Mouse (Mus musculus): ENCODE measurements around the gene Cfap161.

Gene Cfap161

GRCm38 (mm10) chr7:83794705-83795104, at the start of gene Cfap161:
Gene Cfap161 (minus strand): TSS chr7:83794880.
- DNase-seq (ENCODE audit: low spot score): no peak

- DNase-seq (ENCODE audit: low spot score): no peak
Observed at GRCm38 (mm10) chr7:83842486-83843259, 48.0 kb upstream of the Cfap161 start.

DNA sequence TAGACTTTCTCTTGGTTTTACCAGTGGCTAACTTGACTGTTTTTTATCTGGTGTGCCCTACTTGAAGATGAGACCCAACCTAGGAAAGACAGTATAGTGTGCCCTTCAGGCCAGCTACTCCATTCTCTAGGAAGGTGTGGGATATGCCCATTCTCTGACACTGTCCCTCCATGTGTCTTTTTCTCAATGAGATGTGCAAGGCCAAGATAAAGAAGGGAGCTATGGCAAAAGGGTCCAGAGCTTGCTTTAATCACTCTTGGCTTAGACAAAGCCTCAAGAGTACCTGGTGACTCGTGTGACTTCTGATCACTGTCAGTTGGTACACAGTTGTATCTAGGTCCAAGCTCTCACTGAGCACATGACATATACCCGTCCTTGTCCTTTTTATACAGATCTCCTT, 45.4 kb upstream of the Cfap161 start:
- no peak for DNase-seq (ENCODE audit: low spot score)

DNA sequence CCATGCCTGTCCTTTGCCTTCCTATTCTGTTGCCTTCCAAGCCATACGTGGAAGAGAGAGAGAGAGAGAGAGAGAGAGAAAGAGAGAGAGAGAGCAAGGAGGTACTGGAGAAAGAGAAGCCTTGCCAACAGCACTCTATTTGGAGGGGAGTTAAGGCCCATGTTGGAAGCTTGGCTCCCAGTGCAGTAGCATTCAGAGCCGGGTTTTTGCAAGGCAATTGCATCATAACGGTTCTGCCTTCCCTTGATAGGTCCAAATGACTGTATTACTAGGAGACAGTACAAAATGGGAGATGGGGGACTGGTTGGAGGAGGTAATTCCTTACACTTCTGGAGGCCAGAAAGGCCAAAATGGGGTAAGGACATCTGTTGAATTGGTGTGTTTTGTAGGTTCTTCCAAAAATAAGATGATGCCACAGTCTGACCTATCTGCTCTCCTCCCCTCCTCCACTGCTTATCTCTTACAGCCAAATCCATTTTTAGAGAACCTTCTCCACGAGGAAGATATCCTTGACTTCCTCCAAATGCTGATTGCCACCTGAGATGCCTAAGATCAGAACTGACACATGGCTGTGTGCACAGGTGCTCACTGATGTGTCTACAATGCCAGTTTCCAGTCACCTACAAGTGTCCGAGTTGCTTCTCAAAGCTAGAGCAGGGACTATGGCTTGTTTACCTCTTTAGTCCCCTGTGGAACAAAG, 44.0 kb upstream of the Cfap161 start:
- no peak for DNase-seq (ENCODE audit: low spot score)

GRCm38 (mm10) chr7:83829355-83829754, 34.7 kb upstream of the Cfap161 start:
- no peak for DNase-seq (ENCODE audit: low spot score)

DNA sequence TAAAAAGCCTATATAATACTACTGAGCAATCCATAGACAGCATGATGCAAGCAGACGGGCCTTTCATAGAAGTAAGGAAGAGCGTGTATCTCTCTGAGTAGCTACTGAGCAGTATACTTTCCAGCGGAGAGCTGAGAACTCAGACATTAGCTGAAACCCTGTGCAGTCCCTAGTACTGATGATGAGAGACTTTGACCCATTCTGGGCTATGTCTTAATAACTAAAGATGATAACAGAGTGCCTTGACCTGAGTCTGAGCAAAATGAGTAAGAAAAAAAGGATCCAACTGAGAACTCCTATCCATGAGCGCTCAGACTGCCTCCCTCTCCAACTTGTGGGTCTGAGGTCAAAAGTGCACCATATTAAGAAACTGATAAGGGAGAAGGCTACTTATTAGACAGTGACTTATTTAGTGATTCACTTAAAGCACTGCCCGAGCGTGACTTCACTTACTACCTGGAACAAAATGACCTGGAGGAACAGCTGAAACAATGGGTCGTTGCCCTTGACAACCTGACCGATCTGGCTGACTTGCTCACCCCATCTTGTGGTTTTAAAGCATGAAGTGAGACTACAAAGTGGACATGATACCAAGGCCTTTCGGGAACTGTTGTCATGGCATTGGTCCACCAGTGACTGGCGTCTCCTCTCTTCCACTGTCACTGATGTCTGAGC, 32.9 kb upstream of the Cfap161 start:
- no peak for DNase-seq (ENCODE audit: low spot score)

DNA sequence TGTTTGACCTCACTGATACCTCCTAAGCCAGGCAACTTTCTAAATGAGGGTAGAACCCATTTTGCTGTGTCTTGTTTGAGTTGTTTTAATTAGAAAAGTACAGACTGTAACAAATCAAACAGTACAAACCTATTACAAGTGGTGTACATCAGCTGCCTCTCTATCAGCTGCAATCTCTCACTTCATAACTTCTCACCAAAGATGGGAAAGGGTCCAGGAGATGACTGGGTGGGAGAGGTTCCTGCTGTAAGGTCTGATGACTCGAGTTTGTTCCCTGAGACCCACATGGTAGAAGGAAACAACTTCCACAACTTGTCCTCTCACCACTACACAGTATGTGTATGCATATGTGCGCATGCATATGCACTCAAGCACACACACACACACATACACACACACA, 32.1 kb upstream of the Cfap161 start:
- no peak for DNase-seq (ENCODE audit: low spot score)

DNA sequence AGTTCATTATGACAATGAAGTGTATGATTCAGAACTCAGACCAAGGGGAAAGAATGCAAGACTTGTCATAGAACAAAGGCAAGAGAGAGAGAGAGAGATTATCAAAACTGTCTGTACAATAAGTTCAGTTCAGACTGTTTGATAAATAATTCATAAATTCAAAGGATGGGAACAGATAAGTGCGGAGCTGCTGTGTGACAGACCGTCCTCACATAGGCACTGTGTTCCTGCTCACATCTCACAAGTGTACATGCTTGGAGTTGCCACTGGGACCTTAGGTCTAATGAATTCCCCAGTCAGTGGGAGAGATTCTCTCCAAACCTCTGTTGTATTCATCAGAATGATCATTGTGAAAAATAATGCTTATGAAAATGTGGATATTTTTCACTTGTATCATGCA, 27.3 kb upstream of the Cfap161 start:
- no peak for DNase-seq (ENCODE audit: low spot score)

DNA sequence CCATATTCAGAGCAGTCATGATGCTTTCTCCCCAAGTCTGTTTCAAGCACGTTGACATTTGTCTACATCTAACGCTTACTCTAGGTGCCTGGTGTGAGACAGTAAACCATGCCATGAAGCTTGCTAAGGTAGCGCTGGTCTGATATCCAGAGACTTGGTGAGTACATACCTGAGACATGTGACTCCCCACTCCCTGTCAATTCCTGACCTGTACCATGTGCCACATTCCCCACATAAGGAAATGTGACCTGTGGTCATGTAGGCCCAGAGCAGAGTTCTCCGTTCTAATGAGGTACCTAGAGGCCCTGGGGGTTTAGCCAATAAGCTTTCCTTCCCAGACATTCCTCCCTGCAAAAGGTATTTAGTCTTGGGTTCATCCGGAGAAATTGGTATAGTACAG, 22.2 kb upstream of the Cfap161 start:
- no peak for DNase-seq (ENCODE audit: low spot score)

GRCm38 (mm10) chr7:83815646-83816045, 21.0 kb upstream of the Cfap161 start:
- DNase-seq (ENCODE audit: low spot score): no peak

DNA sequence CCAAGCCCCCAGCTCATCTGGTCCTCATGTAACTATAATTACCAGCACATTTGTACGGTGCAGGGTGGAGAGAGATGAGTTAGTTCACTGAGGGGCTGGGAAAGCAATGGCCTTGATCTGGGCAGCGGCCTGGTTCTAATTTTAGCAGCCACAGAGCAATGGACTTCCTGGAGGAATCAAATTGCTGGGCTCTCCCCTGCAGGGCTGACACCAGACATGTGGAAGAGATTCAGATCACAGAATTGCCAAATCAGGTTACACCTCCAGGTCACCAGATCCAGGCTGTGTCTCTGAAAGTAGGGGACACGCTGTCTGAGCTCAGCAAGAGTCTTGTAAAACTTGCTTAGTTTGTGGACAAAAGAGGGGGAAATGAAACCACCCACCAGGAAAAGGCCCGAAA, 19.3 kb upstream of the Cfap161 start:
- no peak for DNase-seq (ENCODE audit: low spot score)

- DNase-seq (ENCODE audit: low spot score): no peak
Observed at GRCm38 (mm10) chr7:83813465-83813864, 18.8 kb upstream of the Cfap161 start.

DNA sequence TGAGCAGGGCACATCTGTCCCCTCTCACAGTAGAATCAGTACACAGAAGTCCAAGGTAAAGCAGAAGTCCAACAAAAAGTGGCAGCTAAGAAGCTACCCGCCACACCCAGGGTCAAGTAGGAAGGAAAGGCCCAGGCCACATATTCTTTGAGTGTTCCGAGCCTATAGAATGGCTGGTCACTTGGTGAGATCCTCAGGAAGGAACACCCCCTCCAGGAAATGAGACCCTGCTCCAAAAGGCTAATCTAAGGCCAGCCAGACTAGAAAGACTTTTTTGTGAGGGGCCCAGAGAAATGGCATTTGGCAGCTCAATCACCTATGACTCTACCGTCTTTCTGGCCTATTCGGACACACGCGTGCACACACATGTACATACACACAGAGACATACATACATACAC, 18.3 kb upstream of the Cfap161 start:
- no peak for DNase-seq (ENCODE audit: low spot score)

DNA sequence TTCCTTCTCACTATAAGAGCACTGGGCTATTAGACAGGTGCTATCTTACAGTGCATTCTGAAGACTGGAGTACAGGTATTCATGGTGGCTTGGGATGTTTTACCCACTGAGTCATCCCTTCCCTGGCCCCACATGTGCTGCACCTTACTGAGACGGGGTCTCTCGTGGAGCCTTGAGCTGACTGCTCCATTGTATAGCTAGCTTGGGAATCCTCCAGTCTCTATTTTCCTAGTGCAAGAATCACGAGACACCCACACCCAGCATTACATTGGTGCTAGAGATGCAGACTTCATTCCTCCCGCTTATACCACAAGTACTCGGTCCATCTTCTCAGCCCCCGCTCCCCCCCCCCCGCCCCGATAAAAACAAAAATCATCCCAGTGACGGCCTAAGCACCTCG, 17.9 kb upstream of the Cfap161 start:
- no peak for DNase-seq (ENCODE audit: low spot score)

DNA sequence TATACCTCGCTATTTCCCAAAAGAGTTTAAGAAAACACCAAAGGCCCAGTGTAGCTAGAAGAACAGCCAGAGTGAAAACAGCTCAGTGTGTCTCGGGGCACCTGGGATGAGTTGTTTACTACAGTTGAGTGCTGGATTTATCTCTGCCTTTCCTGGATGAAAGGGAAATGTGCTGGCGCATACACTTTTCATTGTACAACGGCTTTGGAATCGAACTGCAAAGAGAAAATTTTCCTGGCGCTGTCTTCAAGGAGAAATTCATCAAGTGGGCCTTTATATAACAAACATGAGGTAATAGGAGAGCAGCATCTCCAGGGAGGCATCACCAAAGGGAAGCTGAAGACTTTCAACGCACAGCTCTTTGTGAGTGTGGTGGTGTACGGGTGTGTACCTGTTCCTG, 17.2 kb upstream of the Cfap161 start:
- no peak for DNase-seq (ENCODE audit: low spot score)

- DNase-seq (ENCODE audit: low spot score): no peak
Observed at GRCm38 (mm10) chr7:83811461-83811860, 16.8 kb upstream of the Cfap161 start.

GRCm38 (mm10) chr7:83810141-83811100, 15.7 kb upstream of the Cfap161 start:
- no peak for DNase-seq (ENCODE audit: low spot score)

GRCm38 (mm10) chr7:83809715-83810114, 15.0 kb upstream of the Cfap161 start:
- DNase-seq (ENCODE audit: low spot score): no peak

DNA sequence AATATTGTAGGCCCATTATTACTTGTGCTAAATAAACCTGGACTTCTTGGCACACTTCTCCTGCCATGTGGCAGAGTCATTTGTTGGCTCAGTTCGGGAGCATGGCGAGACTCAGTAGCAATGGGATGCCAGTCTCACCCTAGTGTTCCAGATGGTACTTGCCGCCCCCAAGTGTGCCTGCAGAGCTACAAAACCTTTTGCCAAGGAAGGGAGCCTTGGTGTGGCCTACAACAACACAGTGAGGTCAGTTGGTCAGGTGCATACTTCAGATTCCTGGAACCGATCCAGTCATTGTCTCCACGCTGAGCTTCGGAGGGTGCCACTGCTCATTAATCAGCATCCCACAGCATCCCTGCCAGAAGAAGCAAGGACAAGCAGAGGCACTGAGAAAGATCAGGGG, 14.4 kb upstream of the Cfap161 start:
- DNase-seq (ENCODE audit: low spot score): no peak

DNA sequence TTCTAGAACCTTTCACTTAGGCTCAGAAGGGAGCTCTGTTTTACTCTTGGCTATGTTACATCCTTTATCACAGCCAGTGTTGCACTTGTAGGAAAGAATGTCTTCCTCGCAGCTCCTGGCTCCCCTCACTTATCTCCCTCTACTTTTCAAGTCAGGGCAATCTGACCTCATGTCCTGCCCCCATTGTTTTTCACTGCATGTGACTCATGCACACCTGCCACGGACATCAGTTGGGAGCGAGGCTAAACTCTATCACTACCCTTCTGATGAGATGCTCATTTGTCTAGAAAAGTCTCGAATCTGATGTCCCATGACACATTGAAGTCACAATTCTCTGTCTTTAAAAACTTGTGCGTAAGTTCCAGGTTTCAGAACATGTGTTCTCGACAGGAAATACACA, 12.3 kb upstream of the Cfap161 start:
- DNase-seq (ENCODE audit: low spot score): no peak

DNA sequence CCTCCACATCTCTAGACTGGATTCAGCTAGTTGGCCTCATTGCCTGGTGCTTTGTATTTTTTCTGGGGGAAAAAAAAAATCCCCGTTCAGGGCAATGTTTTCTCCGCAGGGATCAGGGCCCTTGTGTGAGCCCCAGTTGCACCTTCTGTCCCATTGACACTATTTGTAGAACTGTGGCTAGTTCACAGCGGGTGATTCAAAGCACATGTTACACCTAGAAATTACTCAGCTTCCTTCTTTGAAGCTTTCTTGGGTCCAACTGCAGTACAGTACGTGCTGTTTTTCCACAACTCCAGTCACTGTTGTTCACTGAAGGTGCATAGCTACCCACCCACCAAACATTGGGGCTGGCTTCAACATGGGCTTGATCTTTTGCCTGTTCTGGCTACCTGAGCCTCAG, 9.1 kb upstream of the Cfap161 start:
- no peak for DNase-seq (ENCODE audit: low spot score)

DNA sequence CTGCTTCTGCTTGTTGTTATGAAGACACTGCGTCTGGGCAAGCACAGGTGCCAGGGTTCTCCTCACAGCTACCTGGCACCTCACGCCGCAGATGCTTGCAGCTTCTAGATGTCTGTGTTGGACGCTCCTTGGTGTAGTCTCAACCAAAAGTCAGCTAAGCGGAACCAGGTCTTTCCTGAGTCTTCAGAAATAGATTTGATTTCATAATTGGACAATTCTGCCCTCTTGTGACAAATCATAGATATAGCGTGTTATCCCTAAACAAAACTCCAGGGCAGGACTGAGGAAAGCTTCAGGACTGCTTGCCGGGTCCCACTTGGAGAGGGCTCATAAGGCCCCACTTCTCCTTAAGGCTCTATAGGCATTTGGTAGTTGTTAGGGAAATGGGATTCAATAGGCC, 7.8 kb upstream of the Cfap161 start:
- no peak for DNase-seq (ENCODE audit: low spot score)

All from T-cell, adult 2 months (primary cell).